ENCODE assay signal across 8 mouse cellular contexts in the genomic region with DNA sequence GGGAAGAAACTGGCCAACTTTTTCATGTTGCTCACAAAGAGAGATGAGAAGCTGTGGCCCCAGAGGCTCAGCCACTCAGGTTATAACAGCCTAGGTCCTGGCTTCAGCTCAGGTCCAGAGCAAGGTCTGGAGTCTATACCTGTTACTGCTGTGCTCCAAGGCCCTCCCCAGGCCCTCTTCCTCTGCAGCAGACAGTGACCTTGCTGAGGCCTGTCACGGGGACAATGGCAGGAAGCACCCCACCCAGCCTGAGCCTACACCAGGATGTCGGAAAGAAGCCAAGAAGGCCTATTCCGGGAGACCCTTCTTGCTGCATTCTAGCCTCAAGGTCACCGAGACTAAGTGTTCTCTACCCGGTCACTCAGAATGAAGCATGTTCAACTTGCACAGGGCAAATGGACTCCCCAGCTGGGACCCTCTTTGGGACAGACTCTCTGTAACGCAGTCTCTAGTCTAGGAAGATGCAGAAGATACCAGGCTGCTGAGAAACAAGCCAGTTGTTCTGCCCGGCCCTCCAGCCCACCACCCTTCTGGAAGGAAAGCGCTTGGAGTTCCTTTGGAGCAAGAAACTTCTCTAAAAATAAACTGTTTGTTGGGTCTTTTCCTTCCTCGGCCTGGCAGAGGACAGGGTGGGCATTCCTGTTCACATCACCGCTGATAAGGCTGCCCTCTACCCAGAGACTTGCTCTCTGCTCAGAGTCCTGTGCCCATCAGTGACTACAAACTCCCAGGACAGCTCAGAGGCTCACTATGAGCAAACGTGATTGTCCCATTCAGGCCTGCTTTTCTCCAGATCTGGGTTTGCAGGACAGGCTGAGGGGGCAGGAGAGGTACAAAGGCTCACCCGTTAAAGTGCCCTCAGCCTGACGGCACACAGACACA. TPM values are rescaled to one million over a fixed set of nuclear protein-coding genes. Genes with fewer than 3 reads are reported as not detected.
DNase-seq lines count a peak whose midpoint lies in the region; ATAC-seq lines count a peak whose summit lies in the region.

No protein-coding gene starts in this region.

- peak; percentile 78 for DNase-seq in adrenal gland, postnatal 14 days
- peak; percentile 64 to 73 for DNase-seq in heart, postnatal 14 days
- DNase-seq in kidney, postnatal 14 days, result peak; percentile 82
- DNase-seq in naive thymus-derived CD4-positive, alpha-beta T cell, adult 2 months (ENCODE audit: low read depth), result peak; percentile 71
- DNase-seq in left cerebral cortex, adult 8-10 months (ENCODE audit: low spot score in 2 of 2), result no peak
- no peak for DNase-seq in gastrocnemius, postnatal 14 days

- ATAC-seq in CD4-positive, CD25-positive, alpha-beta regulatory T cell, adult 4 months, result peak; percentile 52
- no peak for ATAC-seq in granulocyte monocyte progenitor cell, adult 5-6 weeks (replicated peaks; ENCODE audit: poor library complexity, severe bottlenecking)

- intact Hi-C loops in heart, postnatal 14 days (cut with DNase I), result loop anchor here (5.0 kb wide), 1 partner anchor 33 kb away; a partner anchor contains a TSS
- intact Hi-C loops in gastrocnemius, postnatal 14 days (cut with DNase I; ENCODE audit: low total_unique reads), result loop anchor here (5.0 kb wide), 1 partner anchor 33 kb away; a partner anchor contains a TSS

RNA-seq across cellular contexts. Expression of a gene that starts 35.7 kb away (rescaled TPM):
- 10 to 100 TPM in 1 of 2 experiments, 1 to 10 TPM in 1; 9.3 to 11.5 TPM for polyA plus RNA-seq in CD4-positive, CD25-positive, alpha-beta regulatory T cell, adult 4 months (2017; shearing (Covaris generic))
- total RNA-seq in adrenal gland, postnatal 14 days (2021), result 48.8 and 51.8 TPM in 2 replicates
- 10 to 100 TPM; 47.9 to 52.4 TPM for total RNA-seq in heart, postnatal 14 days (2021)
- 100 to 1,000 TPM; 235 to 257 (median 249) TPM for total RNA-seq in left cerebral cortex, adult 8-10 months (2022)
- 8.8 and 10.4 TPM in 2 replicates for total RNA-seq in granulocyte monocyte progenitor cell, adult 5-6 weeks (2014; fragmentation: Nextera tagmentation)
- 3.1 and 4.1 TPM in 2 replicates for total RNA-seq in granulocyte monocyte progenitor cell, adult 5-6 weeks (2017)
- total RNA-seq in gastrocnemius, postnatal 14 days (2021), result 10 to 100 TPM; 18.4 to 19.0 TPM

Comparison
In these comparisons a context has a peak if more than half of its experiments do, and no peak if none do; other contexts are left out.
1. DNase-seq: peak in adrenal gland, postnatal 14 days (single experiment), heart, postnatal 14 days (2 of 2), kidney, postnatal 14 days (single experiment) and naive thymus-derived CD4-positive, alpha-beta T cell, adult 2 months (single experiment); none in left cerebral cortex, adult 8-10 months (0 of 2) and gastrocnemius, postnatal 14 days (single experiment).